8 mouse cellular contexts compared by ENCODE assay signal in the genomic region with DNA sequence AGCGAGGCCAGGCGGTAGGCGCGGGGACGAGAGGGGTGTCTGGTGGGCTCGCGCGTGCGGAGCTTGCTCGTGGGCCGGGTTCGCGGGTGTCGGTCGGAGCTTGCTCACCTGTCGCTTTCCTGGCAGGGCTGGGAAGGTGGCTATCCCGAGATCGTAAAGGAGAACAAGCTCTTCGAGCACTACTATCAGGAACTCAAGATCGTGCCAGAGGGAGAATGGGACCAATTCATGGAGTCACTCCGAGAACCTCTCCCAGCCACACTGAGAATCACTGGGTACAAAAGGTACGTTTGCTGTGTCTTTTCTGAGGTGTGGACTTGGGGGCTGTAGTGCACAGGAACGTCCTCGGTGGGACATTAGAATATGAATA. TPM values are rescaled to one million over a fixed set of nuclear protein-coding genes. Genes with fewer than 3 reads are reported as not detected.
A peak's percentile ranks its signal among the peaks of the same experiment; 100 is the strongest.
DNase-seq lines count a peak whose midpoint lies in the region; ATAC-seq and TF ChIP-seq lines count a peak whose summit lies in the region.

No protein-coding gene starts in this region.

- H3K27ac ChIP-seq in spleen, adult 2 months (ENCODE audit: insufficient read depth, low read length): peak overlapping the region; percentile 86
- H3K27ac ChIP-seq in limb, embryonic 15.5 days: peak overlapping the region; percentile 73

- H3K27me3 ChIP-seq in spleen, adult 2 months (ENCODE audit: control insufficient read depth, insufficient read depth, low read length): no peaks in the 10 kb centered on the region
- no peaks in the 10 kb centered on the region for H3K27me3 ChIP-seq in limb, embryonic 15.5 days

- peak overlapping the region; percentile 83 for H3K9ac ChIP-seq in limb, embryonic 15.5 days

- peak overlapping the region; percentile 94 for H3K4me2 ChIP-seq in limb, embryonic 15.5 days

- no peak for ATAC-seq in limb, embryonic 15.5 days (ENCODE audit: insufficient number of reproducible peaks, low FRiP score, low TSS enrichment, low read depth)

- H3K4me3 ChIP-seq in spleen, adult 2 months (ENCODE audit: extremely low read depth, insufficient read depth, insufficient read length): peak overlapping the region; percentile 77
- peak overlapping the region; percentile 99 for H3K4me3 ChIP-seq in limb, embryonic 15.5 days

- no peak for TF ChIP-seq POLR2A in spleen, adult 2 months (IDR thresholded peaks at IDR 0.05; ENCODE audit: low read depth, low read length)

- WGBS in spleen, adult 2 months: under 1% methylated on average over 24 of the region's 24 CpGs
- 0% methylated on average over 24 of the region's 24 CpGs for WGBS in limb, embryonic 15.5 days

- peak; percentile 66 for DNase-seq in cerebellum, adult 9-10 months
- DNase-seq in cerebellum, postnatal 25 days: no peak
- no peak for DNase-seq in spleen, adult 2 months (ENCODE audit: low read depth in 1 of 2, low spot score in 2 of 2)
- DNase-seq in spleen, postnatal 36 days (ENCODE audit: low spot score in 2 of 2): no peak
- DNase-seq in frontal cortex, postnatal 10 days (ENCODE audit: low spot score in 2 of 2): no peak
- DNase-seq in urinary bladder, postnatal 25 days (ENCODE audit: low spot score): no peak
- DNase-seq in layer of hippocampus, adult 11-12 months (ENCODE audit: low spot score): no peak

- no peaks in the 10 kb centered on the region; the same call in 1 of the 2 replicates for H3K4me1 ChIP-seq in spleen, adult 2 months (ENCODE audit: control insufficient read depth, insufficient read depth, insufficient read length)
- H3K4me1 ChIP-seq in limb, embryonic 15.5 days: peaks cover 17% of the 10 kb centered on the region

- H3K36me3 ChIP-seq in spleen, adult 2 months (ENCODE audit: control insufficient read depth, insufficient read depth, low read length): peaks cover 15% of the 10 kb centered on the region
- peaks cover 34% of the 10 kb centered on the region for H3K36me3 ChIP-seq in limb, embryonic 15.5 days

- no peaks in the 10 kb centered on the region for H3K9me3 ChIP-seq in limb, embryonic 15.5 days

- TF ChIP-seq CTCF in spleen, adult 2 months (IDR thresholded peaks at IDR 0.05; ENCODE audit: extremely low read depth, insufficient read depth, insufficient read length, insufficient replicate concordance): no peak

RNA-seq across cellular contexts. Expression of gene Srd5a1, which starts 0.9 kb away (rescaled TPM):
- polyA plus RNA-seq in spleen, adult 2 months (2012; rRNA removed): 0.63 and 0.82 TPM in 2 replicates
- polyA plus RNA-seq in limb, embryonic 15.5 days (2015; fragmentation: Nextera tagmentation; extraction: Ambion mirVana): 49.9 and 52.8 TPM in 2 replicates

Comparison
In these comparisons a context has a peak if more than half of its experiments do, and no peak if none do; other contexts are left out.
1. RNA of gene Srd5a1, which starts 0.9 kb away (polyA plus RNA-seq): 49.9 to 52.8 TPM in limb, embryonic 15.5 days; 0.63 to 0.82 TPM in spleen, adult 2 months; every median in the first group is over 10 times any median in the second.